Mouse (Mus musculus) left cerebral cortex, adult 8-10 months (tissue): Measurements from ENCODE around the gene Mlycd. TPM values are rescaled to one million over a fixed set of nuclear protein-coding genes. Genes with fewer than 3 reads are reported as not detected.

Experiments used
- DNase-seq, 2 experiments: peaks; one replicate each; pipeline ENCODE4 v3.0.0; 2022; ENCODE audit warnings: low spot score in 2 of 2
- total RNA-seq, 4 experiments: library from RNA; stranded (reverse); gene quantifications; 2 replicates each; pipeline ENCODE4 v1.2.4; 2022

The Mlycd gene
- total RNA-seq, 4 experiments from 2014 or later: 29.0 to 31.0 (median 30.1) TPM

DNA sequence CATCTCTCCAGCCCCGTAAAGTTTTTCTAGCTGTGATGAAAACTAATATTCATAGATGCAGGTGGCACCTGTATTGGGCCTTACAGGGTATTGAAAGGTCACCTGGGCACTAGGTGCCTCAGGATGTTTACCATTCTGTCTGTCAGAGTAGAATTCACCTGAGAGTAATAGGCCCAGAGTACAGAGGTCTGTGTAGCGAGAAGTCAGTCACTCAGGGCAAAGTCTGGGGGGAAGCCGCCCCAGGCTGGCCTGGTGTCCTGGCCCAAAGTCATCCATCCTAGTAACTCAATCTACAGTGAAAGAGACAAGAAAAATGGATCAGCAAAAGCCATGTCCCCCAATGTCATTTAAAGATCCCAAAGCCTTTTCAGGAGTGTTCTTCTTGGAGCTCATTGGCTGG, 6.2 kb downstream of the Mlycd start:
- no peak for DNase-seq

DNA sequence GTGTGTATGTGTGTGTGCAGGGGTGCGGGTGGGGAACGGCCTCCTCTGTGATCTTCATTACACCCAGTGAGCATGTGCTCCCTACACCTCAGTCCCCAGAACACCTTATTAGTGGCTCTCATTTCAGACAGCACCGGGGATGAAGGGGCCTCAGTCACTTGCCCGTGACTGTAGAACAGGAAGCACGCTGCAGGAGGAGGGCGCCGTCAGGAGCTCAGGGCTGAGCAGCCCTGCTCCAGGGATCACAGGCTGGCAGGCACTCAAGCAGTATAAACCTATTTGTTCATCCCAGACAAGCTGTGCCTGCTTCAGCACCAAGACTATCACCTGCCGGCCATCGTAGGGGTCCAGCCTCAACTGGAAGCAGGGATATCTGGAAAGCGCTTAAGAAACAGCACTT, 9.2 kb downstream of the Mlycd start:
- DNase-seq: no peak

DNA sequence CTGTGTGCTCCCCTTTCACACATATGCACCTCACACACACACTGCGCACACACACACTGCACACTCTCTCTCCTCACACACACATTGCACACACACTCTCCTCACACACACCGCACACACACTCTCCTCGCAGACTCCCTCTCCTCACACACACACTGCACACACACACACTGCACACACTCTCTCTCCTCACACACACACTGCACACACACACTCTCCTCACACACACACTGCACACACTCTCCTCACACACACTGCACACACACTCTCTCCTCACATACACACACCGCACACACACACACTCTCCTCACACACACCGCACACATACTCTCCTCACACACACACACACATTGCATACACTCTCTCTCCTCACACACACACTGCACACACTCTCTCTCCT, 10.0 kb downstream of the Mlycd start:
- no peak for DNase-seq

DNA sequence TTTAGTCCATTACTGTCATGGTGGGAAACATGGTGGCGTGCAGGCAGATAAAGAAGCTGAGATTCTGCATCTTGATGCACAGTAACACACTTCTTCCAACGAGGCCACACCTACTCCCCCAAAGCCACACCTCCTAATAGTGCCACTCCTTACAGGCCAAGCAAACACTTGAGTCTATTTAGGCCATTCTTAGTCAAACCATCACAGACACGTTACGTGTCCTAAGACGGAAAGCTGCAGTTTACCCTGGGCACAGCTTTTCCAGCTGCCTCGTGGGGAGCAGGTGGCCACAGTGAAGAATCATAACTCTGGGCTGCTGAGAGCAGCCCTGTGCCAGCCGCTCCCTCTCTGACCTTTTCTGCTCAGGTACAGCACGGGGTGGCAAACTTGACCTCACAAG, 13.6 kb downstream of the Mlycd start:
- no peak for DNase-seq

DNA sequence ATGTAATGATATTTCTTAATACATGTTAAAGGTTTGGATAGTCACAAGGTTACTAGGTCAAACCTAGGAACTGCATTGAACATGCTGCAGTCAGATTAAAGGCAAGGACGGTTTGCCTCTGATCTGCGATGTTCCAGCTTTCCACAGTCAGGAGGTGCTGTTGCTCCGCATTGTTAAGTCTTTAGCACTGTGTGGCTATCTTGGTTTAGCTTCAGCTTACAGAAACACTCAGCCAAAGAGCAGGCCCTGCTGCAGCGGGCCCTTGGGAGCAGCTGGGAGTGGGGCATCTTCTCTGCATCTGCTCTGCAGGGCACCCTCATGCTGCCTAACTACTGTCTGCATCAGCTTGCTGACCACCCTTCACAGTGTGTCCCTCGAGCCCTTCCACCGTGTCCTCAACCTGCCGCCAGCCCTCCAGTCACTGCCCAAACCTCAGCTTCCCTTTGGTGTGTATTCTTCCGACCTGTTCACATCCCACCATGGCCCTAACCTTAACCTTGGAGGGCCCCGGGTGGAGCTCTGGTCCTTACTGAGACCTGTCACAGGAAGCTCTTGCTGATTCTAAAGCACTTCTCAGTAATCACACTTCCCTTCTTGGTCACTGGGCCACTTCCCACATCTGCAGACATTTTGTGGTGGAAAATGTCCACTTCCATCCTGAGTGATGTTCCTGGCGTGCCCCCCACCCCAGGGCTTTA, 17.5 kb downstream of the Mlycd start:
- no peak for DNase-seq

DNA sequence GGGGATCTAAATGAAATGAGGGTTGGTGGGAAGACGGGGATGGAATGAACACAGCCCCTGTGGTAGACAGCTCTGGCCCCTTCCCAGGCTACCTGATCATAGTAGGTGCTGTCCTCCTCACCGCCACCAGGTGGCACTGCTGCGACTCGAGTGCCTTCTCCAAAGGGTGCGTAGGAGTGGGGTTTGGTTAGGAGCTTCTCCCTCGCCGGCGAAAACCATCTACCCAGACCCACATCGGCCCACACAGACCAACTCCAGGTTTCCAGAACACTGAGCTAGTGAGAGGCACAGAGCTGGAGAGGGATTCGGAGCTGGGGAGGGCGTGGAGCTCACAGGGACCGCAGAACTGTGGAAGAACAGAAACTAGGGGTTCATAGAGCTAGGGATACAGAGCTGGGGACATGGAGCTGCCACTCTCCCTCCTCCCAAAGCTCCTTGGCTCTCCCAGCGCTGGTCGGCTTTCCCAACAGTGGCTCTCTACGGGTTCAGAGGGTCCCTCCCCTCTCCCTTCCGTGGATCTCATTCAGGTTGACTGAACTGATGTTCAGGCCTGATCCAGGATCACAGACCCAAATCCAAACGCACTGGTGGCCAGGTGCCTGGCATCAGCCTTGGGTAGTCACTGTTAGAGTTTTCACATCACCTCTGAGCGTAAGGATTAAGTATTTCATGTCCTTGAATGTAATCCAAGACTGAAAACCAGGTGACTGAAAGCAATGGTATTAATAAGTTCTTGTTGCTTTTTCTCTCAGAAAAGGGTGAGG, 18.2 kb downstream of the Mlycd start:
- DNase-seq: peak; percentile 61 to 71

DNA sequence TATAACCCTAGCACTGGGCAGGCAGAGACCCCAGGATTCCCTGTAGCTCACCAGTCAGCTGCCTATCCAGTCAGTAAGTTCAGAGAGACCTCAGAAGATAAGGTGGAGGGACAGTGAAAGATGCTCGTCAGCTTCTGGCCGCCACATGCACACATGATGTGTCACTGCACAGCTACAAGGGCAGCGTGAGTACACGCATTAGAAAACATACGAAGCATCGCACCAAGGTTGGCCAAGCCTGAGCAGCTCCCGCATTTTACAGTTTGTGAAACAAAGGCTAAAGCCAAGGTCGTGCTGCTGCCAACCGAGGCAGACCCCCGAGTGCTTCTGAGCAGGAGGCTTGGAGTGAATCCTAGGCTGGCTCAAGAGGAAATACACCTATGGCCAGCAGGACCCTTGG, 18.9 kb downstream of the Mlycd start:
- DNase-seq: no peak

DNA sequence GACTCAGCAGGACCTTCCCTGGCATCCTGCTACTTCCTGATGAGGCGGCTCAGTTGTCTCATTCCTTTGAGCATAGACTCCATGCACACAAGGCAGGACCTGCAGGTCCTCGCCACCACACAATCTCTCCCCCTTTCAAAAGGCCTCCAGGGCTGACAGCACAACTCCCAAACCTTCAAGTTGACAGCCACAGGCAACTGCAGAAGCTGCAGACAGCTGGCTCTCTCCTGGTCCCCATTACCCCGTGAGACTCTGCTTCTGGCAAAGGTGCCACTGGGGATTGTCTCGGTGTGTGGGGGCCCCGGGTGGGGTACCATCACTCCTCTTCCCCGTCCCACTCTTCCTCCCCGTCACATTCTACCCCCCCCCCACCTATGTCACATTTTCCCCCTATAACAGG, 25.6 kb downstream of the Mlycd start:
- DNase-seq: no peak

DNA sequence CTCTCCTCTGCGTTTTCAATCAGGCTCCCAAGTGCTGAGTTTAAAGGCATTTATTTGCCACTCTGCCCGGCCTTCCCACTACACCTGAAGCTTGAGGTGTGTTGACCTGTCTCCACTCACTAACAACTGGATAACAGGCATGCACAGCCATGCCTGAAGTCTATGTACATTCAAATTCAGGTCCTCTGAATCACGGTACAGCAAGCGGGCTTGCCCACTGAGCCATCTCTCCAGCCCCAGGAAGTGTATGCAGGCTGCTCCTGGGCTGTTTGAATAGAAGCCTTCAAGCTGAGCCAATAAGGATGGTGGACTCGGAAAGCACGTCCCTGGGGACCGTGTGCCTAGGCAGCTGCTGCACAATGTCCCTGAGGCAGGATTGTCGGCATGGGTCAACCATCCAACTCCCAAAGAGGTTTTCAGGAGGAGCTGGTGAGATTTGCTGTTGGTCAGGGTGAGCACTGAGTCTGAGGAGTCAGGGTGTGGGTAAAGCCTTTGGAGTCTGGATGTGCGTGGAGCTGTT, 27.0 kb downstream of the Mlycd start:
- DNase-seq: no peak

DNA sequence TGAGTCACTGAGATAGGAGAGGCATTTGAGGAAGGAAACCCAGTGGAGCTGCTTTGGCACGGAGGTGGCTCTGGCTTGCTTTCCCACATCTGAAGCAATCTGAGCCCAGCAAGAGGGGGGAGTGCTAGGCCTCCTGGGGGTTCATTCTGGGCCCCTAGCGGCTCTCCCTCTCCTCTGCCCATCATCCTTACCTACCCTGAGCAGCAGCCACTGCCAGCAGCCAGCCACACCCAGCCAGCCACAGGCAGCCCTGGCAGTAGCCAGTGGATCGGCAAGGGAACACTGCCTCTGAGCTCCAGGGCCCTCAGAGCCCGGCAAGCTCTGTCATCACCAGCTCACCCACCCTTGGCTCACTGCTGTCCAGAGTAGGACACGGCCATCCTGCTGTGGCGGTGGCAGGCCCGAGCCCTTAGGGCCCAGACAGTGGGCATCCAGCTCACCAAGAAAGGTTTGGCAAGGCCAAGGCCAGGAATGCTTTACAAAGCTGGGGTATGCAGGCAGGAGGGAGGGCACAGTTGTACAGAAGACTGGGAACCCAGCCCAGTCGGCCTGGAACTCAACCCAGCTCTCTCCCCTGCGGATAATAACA, 27.5 kb downstream of the Mlycd start:
- DNase-seq: no peak

DNA sequence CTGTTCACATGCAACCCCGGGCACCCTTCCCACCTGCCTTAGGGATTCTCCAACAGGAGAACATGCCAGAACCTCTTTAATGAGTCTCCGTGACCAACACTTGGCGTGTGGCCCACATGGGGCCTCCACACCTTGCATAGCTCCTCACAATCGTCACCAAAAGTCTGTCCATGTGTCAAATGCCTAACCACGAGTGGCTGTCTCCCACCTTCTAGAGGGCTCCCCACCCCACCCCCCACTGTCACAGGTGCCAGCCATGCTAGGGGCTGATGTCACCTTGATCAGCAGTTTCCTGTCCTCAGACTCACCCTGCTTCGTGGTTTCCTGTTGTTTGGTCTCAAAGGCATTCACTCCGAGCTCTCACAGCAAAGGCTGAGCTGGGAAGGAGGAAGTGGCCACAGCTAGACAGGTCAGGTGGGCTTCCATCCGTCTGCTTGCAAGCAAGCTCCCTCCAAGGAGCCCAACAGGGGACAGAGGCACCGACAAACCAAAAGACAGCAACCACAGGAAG, 29.0 kb downstream of the Mlycd start:
- DNase-seq: no peak

DNA sequence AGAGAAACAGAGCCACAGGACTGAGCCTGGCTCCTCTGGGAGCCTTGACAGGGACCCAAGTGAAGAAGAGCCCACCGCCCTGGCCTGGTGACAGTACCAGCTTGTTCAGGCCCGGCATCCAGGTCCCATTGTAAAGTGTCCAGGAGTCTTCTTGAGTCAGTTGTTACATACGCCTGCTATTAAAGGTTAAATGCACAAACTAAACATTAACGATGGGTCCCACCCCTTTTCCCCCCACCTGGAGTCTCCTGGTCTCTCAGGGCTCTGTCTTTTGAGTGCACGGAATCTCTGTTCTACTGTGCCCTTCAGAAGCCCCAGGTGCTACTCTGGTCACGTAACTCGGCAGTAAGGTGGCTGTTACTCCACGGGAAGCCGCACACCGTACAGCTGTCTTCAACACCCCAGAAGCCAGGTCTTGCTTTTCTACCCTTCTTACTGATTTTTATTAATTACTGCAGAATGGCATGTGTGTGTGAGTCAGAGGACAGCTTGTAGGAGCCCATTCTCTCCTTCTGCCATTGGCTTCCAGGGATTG, 29.6 kb downstream of the Mlycd start:
- DNase-seq: no peak

DNA sequence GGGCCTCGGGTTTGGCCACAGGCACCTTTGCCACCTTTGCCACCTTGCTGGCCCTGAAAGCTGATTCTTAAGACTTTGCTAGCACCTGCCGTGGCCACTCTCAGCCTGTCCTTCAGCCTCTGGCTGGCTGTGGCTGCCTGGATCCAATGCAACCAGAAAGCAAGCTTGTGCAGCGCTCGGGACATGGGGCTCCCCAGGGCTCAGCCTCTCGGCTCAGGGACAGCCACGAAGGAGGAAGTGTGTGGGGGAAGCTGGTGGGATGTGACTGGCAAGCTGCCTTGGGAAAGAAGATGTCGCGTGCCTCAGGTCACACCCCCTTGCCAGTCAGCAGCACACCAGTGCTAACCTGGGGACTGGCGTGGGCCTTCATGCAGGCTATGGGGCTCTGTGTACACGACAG, 30.1 kb downstream of the Mlycd start:
- no peak for DNase-seq

DNA sequence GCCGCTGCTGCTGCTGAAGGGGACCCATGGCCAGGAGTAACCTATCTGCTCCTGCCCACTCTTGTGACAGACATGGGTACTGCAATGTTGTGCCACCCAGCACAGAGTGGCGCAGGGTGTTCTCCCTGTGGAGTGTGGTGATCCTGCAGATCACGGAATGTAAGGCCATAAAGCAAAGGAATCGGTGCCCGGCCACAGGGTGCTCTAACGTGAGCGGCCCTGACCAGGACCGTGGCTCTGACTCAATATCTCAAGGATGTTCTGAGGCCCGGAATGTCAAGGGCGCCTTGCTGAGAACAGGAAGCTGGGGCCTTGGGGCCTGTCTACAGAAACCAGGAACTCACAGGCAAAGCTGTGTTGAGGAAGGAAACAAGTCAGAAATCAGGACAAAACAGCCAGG, 30.9 kb downstream of the Mlycd start:
- no peak for DNase-seq

DNA sequence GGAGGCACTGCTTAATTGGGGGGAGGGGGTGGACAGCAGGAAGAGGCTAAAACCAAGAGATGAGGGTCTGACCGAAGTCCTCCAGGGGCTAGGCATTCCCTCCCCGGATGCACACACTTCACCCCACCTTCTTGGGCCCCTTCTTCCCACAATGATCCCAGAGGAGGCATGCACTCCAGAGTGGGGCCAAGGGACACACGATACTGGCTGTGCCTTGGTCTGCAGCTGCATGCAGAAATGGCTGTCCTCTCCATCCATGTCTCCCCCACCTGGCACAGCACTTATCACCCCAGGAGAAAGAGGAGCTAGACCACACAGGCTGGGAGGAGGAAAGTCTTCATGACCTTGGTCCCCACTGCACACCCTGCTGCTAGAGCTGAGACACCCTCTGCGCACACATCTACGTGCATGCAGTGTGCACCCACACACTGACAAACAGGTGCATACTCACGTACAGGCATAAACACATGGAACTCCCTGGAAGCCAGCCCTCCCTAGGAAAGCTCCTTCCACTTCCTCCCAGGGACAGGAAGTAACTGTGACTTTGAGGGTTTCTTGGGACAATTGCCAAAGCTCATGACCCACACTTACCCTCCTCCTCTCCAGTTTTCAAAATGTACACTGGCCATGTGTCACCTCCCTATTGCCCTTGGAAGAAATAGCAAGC, 31.5 kb downstream of the Mlycd start:
- no peak for DNase-seq

DNA sequence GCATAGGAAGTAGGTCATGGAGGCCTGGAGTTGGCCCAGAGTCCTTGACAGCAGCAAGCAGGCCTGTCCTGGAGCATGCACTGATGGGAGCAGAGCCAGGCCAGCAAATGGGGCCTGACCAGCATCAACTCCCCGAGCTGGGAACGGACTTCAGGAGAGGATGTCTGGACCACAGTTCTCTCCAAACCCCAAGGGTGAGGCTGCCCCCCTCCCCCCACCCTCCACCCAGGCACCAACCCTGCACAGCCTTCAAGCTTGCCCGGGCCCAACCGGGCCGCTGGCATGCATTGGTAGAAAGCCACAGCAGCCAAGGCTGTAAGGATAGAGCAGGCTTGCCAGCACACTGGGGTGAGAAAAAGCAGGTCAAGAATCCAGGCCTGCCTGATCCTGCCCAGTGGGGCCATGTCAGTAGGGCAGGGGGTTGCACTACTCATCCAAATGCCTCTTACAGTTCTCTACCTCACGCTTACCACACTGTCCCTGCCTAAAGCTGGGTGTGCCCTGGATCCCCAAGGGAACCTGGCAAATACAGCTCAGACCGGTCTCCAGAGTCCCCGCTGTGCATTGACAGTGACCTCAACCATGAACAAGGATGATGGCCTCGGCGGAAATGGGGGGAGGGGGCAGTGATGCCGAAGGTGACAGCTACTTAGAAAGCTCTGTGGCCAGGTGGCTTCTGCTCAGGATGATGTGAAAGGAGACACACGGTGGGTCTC, 33.1 kb downstream of the Mlycd start:
- no peak for DNase-seq

DNA sequence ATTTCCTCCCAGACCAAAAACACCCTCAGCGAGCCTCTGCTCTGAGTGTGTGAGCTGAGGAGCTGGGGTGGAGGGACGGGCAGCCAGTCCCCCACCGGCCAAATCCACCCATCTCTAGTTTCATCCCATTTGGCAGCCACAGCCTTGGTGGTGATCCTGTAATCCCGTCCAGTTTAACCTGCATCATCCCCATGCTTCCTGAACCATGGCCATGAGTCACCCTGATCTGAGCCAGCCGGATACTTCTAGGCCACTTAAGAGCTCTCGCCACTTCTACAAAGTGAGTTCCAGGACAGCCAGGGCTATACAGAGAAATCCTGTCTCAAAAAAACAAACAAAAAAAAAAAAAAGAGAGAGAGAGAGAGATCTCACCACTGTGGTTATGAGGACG, 33.7 kb downstream of the Mlycd start:
- no peak for DNase-seq

DNA sequence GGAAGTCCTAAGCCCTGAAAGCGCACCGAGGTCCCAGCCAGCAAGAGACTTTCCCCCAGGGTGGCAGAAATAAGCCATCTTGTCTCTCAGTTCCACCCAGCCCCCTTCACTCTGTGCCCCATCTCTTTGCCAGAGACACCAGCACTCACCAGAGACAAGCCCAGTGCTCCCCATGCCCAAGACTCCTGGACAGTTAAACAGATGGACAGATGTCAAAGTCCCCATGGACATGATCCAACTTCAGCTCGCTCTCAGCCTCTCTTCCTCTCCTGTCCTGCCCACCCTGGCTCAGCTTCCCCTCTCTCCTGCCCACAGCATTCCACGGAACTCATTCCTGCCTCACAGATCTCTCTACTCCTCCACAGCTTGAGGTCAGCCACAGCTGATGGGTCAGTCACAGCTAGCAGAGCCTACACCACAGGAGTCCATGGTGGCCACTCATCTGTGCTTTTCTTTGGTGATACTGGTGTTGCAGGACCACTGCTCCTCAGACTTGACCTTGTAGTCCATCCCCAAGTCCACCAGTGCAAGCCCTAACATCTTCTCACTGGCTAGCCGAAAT, 34.2 kb downstream of the Mlycd start:
- no peak for DNase-seq

DNA sequence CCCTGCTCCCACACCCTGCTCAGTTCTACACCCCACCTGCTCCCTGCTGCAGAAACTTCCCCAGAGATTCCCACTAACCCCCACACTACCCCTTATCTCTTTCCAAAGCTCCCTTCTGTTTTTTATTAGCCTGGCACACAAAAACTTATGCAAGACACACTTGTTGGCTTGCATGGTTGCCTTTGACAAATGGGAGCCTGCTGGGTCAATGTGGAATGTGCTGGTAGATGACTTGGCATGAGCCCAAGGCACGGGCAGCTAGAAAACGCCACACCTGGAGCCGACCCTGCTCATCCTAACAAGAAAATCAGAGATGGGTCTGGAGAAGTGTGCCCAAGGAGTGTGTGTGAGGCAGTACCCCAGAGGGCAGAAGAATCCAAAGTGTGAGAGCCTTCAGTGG, 34.9 kb downstream of the Mlycd start:
- no peak for DNase-seq

DNA sequence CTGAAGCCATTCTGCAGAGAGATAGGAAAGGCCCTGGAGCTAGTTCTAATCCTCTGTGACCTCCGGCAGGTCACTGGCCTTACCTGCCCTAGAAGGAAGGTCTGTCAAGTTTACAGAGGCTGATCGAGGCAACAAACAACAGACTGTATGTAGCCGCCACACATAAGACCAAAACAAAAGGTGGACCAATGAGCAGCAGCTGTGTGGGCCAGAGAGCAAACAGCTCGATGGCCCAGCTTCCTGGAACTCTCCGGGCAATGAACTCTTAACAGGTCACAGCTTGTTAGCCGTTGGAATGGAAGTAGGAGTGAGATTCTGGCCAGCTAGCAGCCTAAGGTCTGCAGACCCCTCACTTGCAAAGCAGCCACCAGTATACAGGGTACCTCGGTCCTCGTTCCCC, 35.6 kb downstream of the Mlycd start:
- no peak for DNase-seq

DNA sequence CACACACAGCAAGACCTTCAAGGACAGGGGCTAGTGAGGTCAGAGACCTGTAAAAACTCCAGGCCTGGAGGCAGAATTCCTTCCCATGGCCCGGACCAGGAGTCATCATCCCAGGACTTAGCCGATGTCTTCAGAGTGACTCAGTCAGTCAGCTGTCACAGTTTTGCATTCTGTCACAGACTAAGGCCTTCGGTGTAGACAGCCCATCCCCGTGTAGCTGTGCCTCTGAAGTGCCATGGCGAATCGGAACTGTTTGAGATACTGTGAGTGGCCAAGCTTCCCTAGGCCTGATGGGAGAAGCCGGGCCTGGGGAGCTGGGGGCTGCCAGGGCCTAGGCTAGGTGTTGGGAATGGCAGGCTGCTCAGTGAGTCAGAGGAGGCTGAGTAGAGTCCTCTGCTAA, 36.0 kb downstream of the Mlycd start:
- DNase-seq: no peak
